Mouse (Mus musculus): Measurements from ENCODE around the gene Eef1g. TPM values are rescaled to one million over a fixed set of nuclear protein-coding genes. Genes with fewer than 3 reads are reported as not detected.
A peak's percentile ranks its signal among the peaks of the same experiment; 100 is the strongest.
"Not testable (repeated sequence)": the region's sequence is repeated elsewhere in the genome, so short reads cannot be mapped to it uniquely, and the experiment has no call there.

Gene Eef1g
- polyA plus RNA-seq, 1 experiment = 129 TPM

DNA sequence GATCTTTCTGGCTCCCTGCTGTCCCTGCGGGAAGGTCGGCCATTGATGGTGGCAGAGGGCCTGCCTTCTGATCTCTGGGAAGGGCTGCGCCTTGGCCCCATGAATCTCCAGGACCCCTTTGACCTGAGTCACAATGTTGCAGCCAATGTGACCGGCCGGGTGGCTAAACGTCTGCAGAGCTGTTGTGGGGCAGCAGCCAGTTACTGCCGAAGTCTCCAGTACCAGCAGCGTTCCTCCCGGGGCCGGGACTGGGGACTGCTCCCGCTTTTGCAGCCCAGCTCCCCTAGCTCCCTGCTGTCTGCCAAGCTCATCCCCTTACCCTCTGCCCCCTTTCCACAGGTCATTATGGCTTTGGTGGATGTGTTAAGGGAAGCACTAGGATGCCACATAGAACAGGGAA is 1.8 kb upstream of the Eef1g start:
- WGBS = 90% methylated on average over 11 of the region's 11 CpGs
- no peak overlapping the region for H3K4me3 ChIP-seq (ENCODE audit: low read depth, low read length)
- H3K27me3 ChIP-seq (ENCODE audit: control insufficient read depth, insufficient read depth, low read length) = no peaks in the 10 kb centered on the region
- H3K36me3 ChIP-seq (ENCODE audit: control insufficient read depth, insufficient read depth, low read length) = peaks cover 49% of the 10 kb centered on the region
- TF ChIP-seq CTCF (IDR thresholded peaks at IDR 0.05; ENCODE audit: extremely low read depth, insufficient read length, insufficient replicate concordance, low read depth, low read length) = no peak
- no peak for TF ChIP-seq POLR2A (IDR thresholded peaks at IDR 0.05; ENCODE audit: low read depth, low read length)
- peaks cover 9% of the 10 kb centered on the region for H3K4me1 ChIP-seq (ENCODE audit: control insufficient read depth, insufficient read depth, insufficient read length, low read length)
- H3K27ac ChIP-seq (ENCODE audit: insufficient read depth, low read depth, low read length) = peak overlapping the region; percentile 95; the same call in 1 of the 2 replicates

DNA sequence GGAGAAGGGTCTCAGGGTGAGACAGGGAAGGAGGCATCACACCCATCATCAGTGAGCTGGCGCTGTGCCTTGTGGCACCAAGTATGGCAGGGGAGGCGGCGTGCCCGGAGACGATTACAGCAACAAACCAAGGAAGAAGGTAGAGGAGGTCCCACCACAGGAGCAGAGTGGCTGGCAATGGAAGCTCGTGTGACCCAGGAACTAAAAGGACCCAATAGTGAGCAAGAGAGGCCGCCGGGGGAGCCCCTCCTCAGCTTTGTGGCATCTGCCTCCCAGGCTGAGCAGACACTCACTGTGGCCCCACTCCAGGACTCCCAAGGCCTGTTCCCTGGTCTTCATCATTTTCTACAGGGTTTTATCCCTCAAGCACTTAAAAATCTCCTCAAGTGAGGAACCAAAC is 1.1 kb upstream of the Eef1g start:
- Histone ChIP-seq H3K27me3 (ENCODE audit: control insufficient read depth, insufficient read depth, low read length) (no peaks in the 10 kb centered on the region), H3K4me1 (ENCODE audit: control insufficient read depth, insufficient read depth, insufficient read length, low read length) (peaks cover 9% of the 10 kb centered on the region), H3K36me3 (ENCODE audit: control insufficient read depth, insufficient read depth, low read length) (peaks cover 52% of the 10 kb centered on the region), H3K4me3 (ENCODE audit: low read depth, low read length) (peak overlapping the region; percentile 34), H3K27ac (ENCODE audit: insufficient read depth, low read depth, low read length) (peak overlapping the region; percentile 95)
- TF ChIP-seq POLR2A (IDR thresholded peaks at IDR 0.05; ENCODE audit: low read depth, low read length) (no peak), CTCF (IDR thresholded peaks at IDR 0.05; ENCODE audit: extremely low read depth, insufficient read length, insufficient replicate concordance, low read depth, low read length) (no peak)
- 34% methylated on average over 8 of the region's 8 CpGs for WGBS

DNA sequence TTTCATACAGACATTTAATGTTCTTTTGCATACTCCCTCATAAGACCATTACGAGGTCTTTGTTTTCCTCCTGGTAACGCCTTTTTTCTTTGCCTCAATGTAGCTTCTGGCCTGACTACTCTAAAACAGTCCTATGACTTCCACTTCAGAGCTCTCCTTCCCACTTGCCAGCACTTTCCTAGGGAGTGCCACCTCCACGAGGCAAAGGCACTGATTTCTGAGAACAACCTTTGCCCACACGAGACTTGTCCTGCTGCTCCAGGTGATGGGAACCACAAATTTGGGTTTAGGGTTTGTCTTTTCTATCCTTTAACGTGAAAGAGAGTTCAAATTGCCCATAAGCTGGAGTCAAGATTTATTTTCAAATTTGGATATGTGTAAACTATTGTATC is 647 bp upstream of the Eef1g start:
- WGBS = 9% methylated on average over 5 of the region's 5 CpGs
- peak overlapping the region; percentile 64 for H3K4me3 ChIP-seq (ENCODE audit: low read depth, low read length)
- TF ChIP-seq POLR2A (IDR thresholded peaks at IDR 0.05; ENCODE audit: low read depth, low read length) (no peak; the same call in 1 of the 2 replicates), CTCF (IDR thresholded peaks at IDR 0.05; ENCODE audit: extremely low read depth, insufficient read length, insufficient replicate concordance, low read depth, low read length) (no peak)
- H3K27me3 ChIP-seq (ENCODE audit: control insufficient read depth, insufficient read depth, low read length) = no peaks in the 10 kb centered on the region
- H3K4me1 ChIP-seq (ENCODE audit: control insufficient read depth, insufficient read depth, insufficient read length, low read length) = peaks cover 9% of the 10 kb centered on the region
- H3K27ac ChIP-seq (ENCODE audit: insufficient read depth, low read depth, low read length) = peak overlapping the region; percentile 95
- H3K36me3 ChIP-seq (ENCODE audit: control insufficient read depth, insufficient read depth, low read length) = peaks cover 55% of the 10 kb centered on the region

DNA sequence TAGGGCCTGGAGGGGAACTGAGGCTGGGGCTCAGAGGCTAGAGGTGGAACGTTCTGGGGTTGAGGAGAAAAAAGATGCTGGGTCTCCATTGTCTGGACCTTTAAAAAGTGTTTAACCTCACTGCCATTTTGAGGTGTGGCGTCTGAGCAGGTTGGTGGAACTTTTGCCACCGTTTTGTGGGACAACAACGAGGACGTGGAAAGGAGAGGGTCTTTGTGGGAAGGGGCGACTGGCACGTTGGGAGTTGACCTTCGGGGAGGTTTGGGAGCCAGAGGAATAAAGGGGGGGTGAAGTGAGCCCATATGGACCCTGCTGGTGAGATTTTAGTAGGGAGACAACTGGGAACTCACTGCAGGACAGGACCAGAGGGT is 517 bp downstream of the Eef1g start:
- Histone ChIP-seq H3K4me3 (ENCODE audit: low read depth, low read length) (peak overlapping the region; percentile 77), H3K27ac (ENCODE audit: insufficient read depth, low read depth, low read length) (0 out of 2 replicates have a peak overlapping the region, but pooled peaks have one; percentile 44), H3K36me3 (ENCODE audit: control insufficient read depth, insufficient read depth, low read length) (peaks cover 56% of the 10 kb centered on the region), H3K4me1 (ENCODE audit: control insufficient read depth, insufficient read depth, insufficient read length, low read length) (peaks cover 9% of the 10 kb centered on the region), H3K27me3 (ENCODE audit: control insufficient read depth, insufficient read depth, low read length) (no peaks in the 10 kb centered on the region)
- TF ChIP-seq POLR2A (IDR thresholded peaks at IDR 0.05; ENCODE audit: low read depth, low read length) (no peak), CTCF (IDR thresholded peaks at IDR 0.05; ENCODE audit: extremely low read depth, insufficient read length, insufficient replicate concordance, low read depth, low read length) (no peak)
- WGBS = 1% methylated on average over 8 of the region's 8 CpGs

DNA sequence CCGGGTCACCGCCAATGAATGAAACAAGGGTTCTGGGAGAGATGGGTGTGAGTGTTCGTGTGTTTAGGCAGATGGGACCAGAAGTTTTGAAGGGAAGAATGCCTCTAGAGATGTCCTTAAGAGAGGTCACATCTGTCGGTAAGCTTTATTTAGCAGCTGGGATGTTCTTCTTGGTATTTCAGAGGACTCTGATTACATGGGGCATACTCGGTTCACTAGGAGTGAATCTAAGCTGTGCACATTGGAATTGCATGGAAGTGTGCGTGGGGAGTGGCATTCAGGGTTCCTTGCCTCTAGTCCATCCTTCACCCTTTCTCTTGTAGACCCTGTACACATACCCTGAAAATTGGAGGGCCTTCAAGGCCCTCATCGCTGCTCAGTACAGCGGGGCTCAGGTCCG is 1.1 kb downstream of the Eef1g start:
- peaks cover 56% of the 10 kb centered on the region for H3K36me3 ChIP-seq (ENCODE audit: control insufficient read depth, insufficient read depth, low read length)
- under 1% methylated on average over 9 of the region's 9 CpGs for WGBS
- no peak for TF ChIP-seq CTCF (IDR thresholded peaks at IDR 0.05; ENCODE audit: extremely low read depth, insufficient read length, insufficient replicate concordance, low read depth, low read length)
- no peak for TF ChIP-seq POLR2A (IDR thresholded peaks at IDR 0.05; ENCODE audit: low read depth, low read length)
- no peaks in the 10 kb centered on the region for H3K27me3 ChIP-seq (ENCODE audit: control insufficient read depth, insufficient read depth, low read length)
- peak overlapping the region; percentile 77 for H3K4me3 ChIP-seq (ENCODE audit: low read depth, low read length)
- peaks cover 9% of the 10 kb centered on the region for H3K4me1 ChIP-seq (ENCODE audit: control insufficient read depth, insufficient read depth, insufficient read length, low read length)
- H3K27ac ChIP-seq (ENCODE audit: insufficient read depth, low read depth, low read length) = no peak overlapping the region

DNA sequence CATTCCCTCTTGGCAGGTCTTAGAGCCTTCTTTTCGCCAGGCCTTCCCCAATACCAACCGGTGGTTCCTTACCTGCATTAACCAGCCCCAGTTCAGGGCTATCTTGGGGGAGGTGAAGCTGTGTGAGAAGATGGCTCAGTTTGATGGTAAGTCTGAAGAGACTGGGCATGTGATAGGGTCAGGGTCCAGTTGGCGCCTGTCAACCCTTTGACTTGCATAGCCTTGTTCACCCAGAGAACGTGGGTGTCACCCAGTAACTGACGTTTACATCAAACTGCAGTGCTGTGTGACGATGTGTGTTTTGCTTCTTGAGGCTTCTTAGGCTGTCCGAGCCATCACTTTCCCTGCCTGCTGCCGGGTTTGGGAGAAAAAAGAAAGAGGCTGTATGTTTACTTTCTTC is 5.7 kb downstream of the Eef1g start:
- H3K4me3 ChIP-seq (ENCODE audit: low read depth, low read length); H3K4me1 ChIP-seq (ENCODE audit: control insufficient read depth, insufficient read depth, insufficient read length, low read length); H3K27me3 ChIP-seq (ENCODE audit: control insufficient read depth, insufficient read depth, low read length); H3K27ac ChIP-seq (ENCODE audit: insufficient read depth, low read depth, low read length): not testable (repeated sequence)
- H3K36me3 ChIP-seq (ENCODE audit: control insufficient read depth, insufficient read depth, low read length) = peaks cover 65% of the 10 kb centered on the region
- 78% methylated on average over 8 of the region's 8 CpGs for WGBS

DNA sequence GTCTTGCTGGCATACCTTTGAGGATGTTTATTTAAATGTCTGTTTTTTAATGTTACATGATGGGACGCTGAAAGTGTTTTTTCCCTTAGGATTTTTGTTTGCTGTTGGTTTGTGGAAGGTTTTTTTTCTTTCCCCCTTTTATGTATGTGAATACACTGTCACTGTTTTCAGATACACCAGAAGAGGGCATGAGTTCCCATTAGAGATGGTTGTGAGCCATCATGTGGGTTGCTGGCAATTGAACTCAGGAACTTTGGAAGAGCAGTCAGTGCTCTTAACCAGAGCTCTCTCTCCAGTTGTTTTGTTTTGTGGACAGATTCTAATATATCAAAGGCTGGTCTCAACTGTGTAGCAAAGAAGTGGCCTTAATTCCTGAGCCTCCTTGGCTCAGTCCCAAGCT is 7.8 kb downstream of the Eef1g start:
- TF ChIP-seq CTCF (IDR thresholded peaks at IDR 0.05; ENCODE audit: extremely low read depth, insufficient read length, insufficient replicate concordance, low read depth, low read length) = no peak
- TF ChIP-seq POLR2A (IDR thresholded peaks at IDR 0.05; ENCODE audit: low read depth, low read length) = no peak

DNA sequence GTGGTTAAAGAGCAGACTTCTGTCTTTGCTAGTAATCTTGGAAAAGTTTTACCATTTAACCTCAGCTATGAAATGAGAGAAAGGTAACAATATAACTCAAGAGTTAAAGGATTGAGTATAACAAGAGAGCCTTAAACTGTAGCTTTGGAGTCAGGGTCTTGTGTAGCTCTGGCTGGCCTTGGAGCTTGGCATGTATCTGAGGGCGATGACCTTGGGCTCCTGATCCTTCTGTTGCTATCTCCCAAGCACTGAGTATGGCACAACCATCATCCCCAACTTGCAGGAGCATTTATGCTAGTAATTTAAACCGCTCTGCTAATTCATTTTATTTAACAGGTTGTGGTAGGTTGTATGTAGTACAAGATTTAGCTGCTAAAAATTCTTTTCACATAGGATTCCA is 8.7 kb downstream of the Eef1g start:
- no peaks in the 10 kb centered on the region for H3K4me1 ChIP-seq (ENCODE audit: control insufficient read depth, insufficient read depth, insufficient read length, low read length)
- H3K27ac ChIP-seq (ENCODE audit: insufficient read depth, low read depth, low read length) = no peak overlapping the region
- no peak overlapping the region for H3K4me3 ChIP-seq (ENCODE audit: low read depth, low read length)
- no peaks in the 10 kb centered on the region for H3K27me3 ChIP-seq (ENCODE audit: control insufficient read depth, insufficient read depth, low read length)
- H3K36me3 ChIP-seq (ENCODE audit: control insufficient read depth, insufficient read depth, low read length) = peaks cover 64% of the 10 kb centered on the region
- WGBS = 87% methylated on average over 2 of the region's 2 CpGs
- TF ChIP-seq CTCF (IDR thresholded peaks at IDR 0.05; ENCODE audit: extremely low read depth, insufficient read length, insufficient replicate concordance, low read depth, low read length) = no peak

More for the DNA sequence above, 7.8 kb downstream of the Eef1g start:
- no peak overlapping the region for H3K27ac ChIP-seq (ENCODE audit: insufficient read depth, low read depth, low read length)
- H3K36me3 ChIP-seq (ENCODE audit: control insufficient read depth, insufficient read depth, low read length) = peaks cover 72% of the 10 kb centered on the region
- H3K4me1 ChIP-seq (ENCODE audit: control insufficient read depth, insufficient read depth, insufficient read length, low read length) = no peaks in the 10 kb centered on the region
- H3K27me3 ChIP-seq (ENCODE audit: control insufficient read depth, insufficient read depth, low read length) = no peaks in the 10 kb centered on the region
- no peak overlapping the region for H3K4me3 ChIP-seq (ENCODE audit: low read depth, low read length)
- WGBS = 78% methylated on average over 1 of the region's 1 CpGs
